Mouse (Mus musculus) brain, adult 2 months (tissue): ENCODE results near the gene Sstr2.

Source experiments
- DNase-seq: peaks from one replicate; pipeline ENCODE4 v3.0.0; 2011; ENCODE audit warnings: low read depth, low spot score

Sstr2 gene

DNA sequence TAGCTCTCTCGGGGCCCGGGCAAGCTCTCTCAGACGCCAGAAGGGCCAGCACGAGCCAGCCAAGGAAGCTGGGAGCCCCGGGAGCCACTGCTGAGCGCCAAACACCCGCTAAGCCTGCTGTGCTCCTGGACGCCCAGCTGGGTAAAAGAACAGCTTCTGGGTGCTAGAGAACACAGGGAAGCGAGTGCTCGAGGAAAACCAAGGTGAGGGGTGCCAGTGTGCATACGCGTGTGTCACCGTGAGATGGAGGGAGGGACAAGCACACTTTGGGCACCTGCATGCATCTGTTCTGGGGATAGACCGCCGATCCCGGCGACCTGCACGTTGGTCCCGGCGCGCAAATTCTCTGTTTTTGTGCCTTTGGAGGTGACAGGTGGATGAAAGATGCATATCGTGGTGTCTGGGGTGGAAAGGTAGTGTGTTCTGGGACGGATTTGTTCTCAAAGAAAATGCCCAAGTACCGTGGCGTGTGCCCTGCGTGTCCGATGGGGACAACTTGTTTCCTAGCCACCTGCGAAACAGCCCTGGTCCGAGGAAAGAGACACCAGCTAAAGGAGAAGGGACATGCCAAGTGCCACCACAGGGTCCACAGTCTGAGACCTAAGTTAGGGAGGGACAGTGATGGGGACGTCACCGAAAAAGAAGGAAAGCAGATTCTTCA is 408 bp downstream of the Sstr2 start:
- DNase-seq = no peak

DNA sequence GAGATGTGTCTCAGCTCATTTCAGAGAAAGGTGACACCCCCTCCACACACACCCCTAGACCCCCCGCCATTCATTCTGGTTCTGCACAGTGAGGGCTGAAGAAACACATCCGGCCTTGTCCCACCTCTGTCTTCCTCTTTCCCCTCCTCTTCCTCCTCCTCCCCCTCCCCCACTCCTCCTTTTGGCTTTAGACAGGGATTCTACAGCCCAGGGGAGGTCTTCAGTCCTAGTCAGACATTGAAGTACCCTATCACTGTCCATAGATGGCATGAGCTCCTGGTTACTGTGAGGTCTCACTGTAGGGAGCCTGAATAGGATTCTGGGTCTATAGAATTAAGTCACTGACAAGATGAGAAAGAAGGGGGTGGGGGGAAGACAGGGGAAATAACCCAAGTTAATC is 1.9 kb downstream of the Sstr2 start:
- no peak for DNase-seq

GRCm38 (mm10) chr11:113622028-113622427 is 2.9 kb downstream of the Sstr2 start:
- DNase-seq = no peak

DNA sequence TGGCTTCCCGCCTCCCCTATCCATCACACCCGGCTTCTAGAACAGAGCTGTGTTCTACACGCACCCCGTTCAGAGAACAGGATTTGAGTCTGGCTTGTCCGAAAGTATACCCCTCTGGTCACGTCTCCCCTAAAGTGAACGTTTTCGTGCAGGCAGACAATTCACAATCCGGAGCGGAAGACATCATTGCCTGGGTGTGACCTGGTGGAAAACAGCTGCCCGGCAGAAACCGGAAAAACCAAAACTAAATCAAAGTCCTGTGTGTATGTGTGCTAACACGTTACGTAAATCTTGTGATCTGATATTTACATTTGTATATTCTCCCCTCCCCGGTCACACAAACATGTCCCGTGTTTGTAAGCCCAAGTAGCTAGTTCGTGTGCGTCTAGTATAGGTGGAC is 6.3 kb downstream of the Sstr2 start:
- no peak for DNase-seq

DNA sequence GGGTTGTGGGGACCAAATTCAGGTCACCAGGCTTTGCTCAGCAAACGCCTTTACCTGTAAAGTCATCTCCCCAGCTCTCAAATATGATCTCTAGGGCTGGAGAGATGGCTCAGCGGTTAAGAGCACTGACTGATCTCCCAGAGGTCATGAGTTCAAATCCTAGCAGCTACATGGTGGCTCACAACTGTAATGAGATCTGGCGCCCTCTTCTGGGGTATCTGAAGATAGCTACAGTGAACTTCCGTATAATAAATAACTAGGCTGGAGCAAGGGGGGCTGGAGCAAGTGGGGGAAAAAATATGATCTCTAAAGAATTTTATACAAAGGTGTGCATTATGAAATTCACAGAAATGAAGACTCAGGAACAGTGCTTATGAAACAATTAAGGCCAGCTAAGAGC is 8.6 kb downstream of the Sstr2 start:
- DNase-seq = no peak

DNA sequence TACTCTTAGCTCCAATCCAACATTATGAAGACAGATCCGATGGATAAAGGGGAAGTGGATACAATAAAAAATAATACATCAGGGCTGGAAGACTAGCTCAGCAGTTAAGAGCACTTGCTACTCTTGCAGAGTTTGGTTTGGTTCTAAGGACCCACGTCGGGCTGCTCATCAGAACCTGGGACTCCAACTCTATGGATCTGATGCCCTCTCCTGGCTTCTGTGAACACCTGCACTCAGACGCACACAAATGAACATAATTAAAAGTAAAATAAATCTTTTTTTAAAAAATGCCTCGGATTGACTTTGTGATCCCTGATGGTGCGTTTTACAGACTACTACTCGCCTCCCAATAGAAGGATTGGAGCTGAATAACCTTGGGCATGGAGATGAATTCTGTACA is 11.5 kb downstream of the Sstr2 start:
- peak; percentile 69 for DNase-seq

GRCm38 (mm10) chr11:113631302-113631701 is 12.2 kb downstream of the Sstr2 start:
- no peak for DNase-seq

DNA sequence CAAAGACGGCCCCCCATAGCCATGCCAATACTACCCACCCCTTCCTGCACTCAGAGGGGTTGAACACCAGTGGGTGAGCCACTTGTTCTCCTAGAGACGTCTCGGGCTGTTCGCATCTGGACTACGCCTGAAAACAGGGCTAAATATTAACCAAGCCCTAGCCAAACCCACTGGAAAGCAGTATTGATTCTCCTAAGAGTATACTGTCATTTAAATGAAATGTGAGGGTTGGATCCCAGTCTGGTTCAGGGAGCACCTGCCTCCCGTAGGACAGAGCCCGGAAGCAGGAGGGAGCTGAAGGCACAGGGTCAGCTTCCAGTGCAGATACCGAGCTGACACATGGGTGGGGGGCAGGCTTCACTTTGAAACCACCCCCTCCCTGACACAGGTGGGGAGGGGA is 12.7 kb downstream of the Sstr2 start:
- DNase-seq = no peak

DNA sequence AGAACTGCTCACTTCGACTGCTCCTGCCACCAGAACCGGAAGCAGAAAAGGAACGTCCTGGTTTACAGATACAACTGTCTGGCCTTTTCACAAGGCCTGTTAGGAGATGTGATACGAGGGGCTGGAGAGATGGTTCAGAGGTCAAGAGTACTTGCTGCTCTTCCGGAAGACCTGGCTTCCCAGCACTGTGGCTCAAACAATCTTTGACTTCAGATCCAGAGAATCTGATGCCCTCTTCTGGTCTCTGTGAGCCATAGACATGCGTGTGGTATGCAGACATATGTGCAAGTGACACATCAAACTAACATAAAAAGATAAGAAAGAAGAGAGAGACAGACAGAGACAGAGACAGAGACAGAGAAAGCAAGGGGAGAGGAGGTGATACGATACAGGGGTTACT is 13.2 kb downstream of the Sstr2 start:
- no peak for DNase-seq

- no peak for DNase-seq
Measured at GRCm38 (mm10) chr11:113633398-113633797, 14.3 kb downstream of the Sstr2 start.

DNA sequence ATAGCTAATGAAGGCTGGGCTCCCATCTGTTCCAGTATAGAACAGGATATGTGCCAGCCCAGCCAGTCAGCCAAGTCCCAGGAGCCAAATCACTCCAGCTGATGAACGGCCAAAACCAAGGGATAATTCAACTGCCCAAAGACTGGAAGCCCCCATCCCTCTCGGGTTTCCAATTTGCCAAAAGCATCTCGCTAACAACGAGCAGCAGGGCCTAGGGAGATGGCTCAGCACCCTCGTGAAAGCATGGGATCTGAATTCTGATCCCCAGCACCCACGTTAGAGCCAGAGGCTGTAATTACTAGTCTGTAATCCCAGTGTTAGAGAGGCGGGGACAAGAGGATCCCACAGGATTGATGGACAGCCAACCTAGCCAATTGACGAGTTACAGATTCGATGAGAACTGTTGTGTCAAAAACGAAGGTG is 15.6 kb downstream of the Sstr2 start:
- DNase-seq = no peak

GRCm38 (mm10) chr11:113638680-113639079 is 19.5 kb downstream of the Sstr2 start:
- DNase-seq = no peak

DNA sequence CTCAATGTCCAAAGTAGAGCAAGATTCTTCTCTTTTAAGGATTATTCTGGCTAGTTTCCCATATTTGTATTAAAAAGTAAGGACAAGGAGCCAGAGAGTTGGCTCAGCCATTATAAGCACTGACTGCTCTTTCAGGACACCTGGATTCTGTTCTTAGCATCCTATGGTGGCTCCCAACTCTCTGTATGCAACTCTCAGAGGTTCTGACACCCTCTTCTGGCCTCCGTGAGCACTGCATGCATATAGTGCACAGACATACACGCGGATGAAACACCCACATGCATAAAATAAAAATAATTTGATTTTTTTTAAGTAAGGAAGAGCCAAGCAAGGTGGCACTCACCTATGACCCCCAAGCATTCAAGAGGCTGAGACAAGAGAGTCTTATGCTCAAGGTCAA is 26.0 kb downstream of the Sstr2 start:
- DNase-seq = no peak

DNA sequence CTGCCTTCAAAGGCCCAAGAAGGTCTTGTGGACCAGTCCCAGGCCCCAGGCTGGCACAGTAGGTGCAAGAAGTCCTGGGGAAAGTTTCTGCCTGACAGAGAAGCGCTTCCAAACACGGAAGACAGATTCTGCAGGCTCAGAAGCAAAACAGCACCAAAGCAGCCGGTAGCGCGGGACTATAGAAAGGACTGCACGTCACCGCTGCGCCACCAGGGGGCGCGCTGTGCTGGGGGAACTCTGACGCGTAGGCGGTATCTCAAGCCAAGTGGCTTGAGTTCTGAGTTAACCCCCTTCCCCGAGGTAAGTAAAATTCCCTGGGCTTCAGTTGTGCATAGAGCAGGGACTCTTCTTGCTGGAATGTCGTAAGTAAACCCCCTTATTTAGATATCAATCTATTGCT is 29.0 kb downstream of the Sstr2 start:
- DNase-seq = peak; percentile 87

DNA sequence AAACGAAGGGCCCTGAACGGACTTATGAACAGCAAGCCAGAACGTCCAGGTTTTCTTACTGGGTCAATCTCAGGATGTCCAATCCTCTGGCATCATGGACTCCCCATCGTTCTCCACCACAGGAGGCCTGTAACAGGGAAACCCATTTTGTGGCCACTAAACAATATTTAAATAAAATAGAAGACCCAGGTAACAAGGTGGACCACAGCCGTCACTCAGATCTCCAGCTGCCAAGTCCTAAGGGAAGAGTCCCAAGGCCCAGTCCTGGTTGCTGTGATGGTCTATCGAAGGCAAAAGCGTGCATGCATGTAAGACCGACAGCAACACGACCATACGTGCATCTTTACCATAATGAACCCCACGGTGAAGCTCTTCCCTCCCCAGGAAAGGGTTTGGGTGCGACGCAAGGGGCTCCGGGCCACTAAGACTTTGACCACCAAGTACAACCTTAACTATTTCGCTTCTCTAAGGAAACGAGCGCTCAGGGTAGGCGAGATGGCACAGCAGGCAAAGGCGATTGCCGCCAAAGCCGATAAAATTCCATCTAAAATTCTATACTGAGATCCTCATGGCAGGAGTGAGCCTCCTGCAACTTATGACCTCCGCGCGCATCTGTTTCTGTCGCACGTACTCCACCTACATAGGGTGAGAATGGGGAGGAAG is 29.7 kb downstream of the Sstr2 start, which contains the start of gene Cog1:
Gene Cog1 (plus strand): TSS at position 480 of the 663 bp plus-strand sequence.
- no peak for DNase-seq

DNA sequence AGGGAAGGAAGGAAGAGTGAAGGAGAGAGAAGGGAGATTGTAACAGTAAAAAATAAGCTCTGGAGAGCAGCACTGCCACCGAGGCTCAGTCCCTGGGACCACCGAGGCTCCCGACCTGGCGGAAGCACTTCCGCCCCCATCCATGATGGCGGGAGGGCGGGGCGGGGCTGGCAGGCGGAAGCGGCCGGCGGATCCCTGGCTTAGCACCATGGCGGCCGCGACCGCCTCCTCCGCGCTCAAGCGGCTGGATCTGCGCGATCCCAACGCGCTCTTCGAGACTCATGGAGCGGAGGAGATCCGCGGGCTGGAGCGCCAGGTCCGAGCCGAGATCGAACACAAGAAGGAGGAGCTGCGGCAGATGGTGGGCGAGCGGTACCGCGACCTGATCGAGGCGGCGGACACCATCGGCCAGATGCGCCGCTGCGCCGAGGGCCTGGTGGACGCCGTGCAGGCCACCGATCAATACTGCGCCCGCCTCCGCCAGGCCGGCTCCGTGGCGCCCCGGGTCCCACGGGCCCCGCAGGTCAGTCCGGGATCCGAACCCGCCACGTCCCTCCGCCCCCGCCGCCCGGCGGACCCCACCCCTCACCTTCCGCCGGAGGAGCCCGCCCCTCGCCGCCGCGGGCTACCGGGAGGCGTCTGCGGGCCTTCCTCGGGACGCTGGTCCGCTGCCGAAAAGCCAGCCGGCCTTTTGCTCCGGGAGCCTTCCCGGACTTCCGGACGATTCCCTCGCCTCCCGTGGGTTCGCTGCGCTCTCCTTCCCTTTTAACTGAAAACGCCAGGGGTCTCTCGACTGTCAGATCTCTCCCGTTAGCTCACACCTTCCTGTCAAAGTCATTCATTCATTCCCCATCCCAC is 30.4 kb downstream of the Sstr2 start, which contains the start of gene Slc39a11:
Gene Slc39a11 (minus strand): TSS at position 727 of the 858 bp plus-strand sequence.
- DNase-seq = peak; percentile 81

DNA sequence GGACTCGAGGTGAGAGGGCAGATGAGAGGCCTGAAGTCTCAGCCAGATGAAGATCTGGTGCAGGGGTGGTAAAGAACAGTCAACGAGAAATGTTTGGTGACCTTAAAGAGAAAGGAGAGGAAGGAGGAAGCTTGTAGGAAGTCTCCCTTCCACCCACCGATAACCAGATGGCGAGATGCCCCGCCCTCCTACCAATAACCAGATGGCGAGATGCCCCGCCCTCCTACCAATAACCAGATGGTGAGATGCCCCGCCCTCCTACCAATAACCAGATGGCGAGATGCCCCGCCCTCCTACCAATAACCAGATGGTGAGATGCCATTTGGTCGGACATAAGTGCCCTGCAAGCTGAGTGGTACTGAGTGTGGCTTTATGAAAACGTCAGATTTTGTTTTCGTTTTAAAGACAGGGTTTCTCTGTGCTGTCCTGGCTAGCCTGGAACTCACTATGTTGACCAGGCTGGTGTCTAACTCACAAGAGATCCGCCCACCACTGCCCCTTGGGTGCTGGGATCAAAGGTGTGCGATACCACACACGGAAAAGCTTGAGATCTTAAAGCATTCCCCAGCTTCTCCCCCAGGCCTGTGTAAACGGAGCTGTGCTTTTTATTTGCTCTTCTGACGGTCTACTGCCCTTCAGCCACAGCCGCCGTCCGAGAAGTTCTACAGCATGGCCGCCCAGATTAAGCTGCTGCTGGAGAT is 32.2 kb downstream of the Sstr2 start:
- peak; percentile 61 for DNase-seq

- peak; percentile 70 for DNase-seq
Measured at GRCm38 (mm10) chr11:113651907-113652273, 32.7 kb downstream of the Sstr2 start.

- no peak for DNase-seq
Measured at GRCm38 (mm10) chr11:113652516-113652915, 33.4 kb downstream of the Sstr2 start.

- DNase-seq = peak; percentile 52
Measured at GRCm38 (mm10) chr11:113654105-113654504, 35.0 kb downstream of the Sstr2 start.

- DNase-seq = peak; percentile 78
Measured at GRCm38 (mm10) chr11:113654561-113655270, 35.6 kb downstream of the Sstr2 start.
